Mouse (Mus musculus): ENCODE data around the gene Ltbp1. TPM values are rescaled to one million over a fixed set of nuclear protein-coding genes. Genes with fewer than 3 reads are reported as not detected.

The Ltbp1 gene
- polyA plus RNA-seq, 1 experiment from 2014 or later = 28.3 TPM

DNA sequence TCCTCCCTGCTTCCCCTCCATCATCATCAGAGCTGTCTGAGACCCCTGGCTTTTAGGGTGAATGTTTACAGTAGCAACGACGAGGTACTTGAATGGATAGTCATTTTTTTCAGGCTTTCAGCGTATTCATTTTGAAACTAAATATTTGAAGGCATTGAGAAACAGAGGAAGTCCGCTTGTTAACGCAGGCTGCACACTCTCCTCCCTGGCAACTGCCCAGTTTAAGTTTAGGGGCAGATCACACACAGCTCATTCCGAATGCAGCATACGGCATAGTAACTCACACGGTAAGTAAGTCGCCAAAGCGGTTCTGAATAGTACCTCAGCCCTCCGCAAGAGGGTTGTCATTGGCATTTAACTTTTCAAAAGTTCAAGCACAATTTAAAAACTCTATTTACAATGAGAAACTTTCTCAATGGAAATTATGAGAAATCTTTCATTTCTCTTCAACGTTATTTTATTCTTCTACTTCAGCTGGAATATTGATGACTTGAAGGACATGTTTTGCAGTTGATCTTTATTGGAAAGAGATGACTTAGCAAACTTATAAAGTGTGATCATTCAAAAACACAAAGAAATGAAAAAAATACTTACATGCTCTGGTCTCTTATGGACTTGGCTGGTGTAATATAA is 175.7 kb downstream of the Ltbp1 start:
- Histone ChIP-seq H3K4me3 (no peak overlapping the region), H3K36me3 (peaks cover 12% of the 10 kb centered on the region; the same call in 1 of the 2 replicates), H3K9ac (no peak overlapping the region; the same call in 1 of the 2 replicates), H3K27me3 (replicated peaks) (no peaks in the 10 kb centered on the region), H3K9me3 (no peaks in the 10 kb centered on the region), H3K27ac (replicated peaks) (no peak overlapping the region), H3K4me1 (peaks cover 41% of the 10 kb centered on the region), H3K4me2 (no peak overlapping the region)
- 77% methylated on average over 12 of the region's 12 CpGs for WGBS
- ATAC-seq (ENCODE audit: extremely low read depth, insufficient number of reproducible peaks, low FRiP score, low TSS enrichment) = no peak

DNA sequence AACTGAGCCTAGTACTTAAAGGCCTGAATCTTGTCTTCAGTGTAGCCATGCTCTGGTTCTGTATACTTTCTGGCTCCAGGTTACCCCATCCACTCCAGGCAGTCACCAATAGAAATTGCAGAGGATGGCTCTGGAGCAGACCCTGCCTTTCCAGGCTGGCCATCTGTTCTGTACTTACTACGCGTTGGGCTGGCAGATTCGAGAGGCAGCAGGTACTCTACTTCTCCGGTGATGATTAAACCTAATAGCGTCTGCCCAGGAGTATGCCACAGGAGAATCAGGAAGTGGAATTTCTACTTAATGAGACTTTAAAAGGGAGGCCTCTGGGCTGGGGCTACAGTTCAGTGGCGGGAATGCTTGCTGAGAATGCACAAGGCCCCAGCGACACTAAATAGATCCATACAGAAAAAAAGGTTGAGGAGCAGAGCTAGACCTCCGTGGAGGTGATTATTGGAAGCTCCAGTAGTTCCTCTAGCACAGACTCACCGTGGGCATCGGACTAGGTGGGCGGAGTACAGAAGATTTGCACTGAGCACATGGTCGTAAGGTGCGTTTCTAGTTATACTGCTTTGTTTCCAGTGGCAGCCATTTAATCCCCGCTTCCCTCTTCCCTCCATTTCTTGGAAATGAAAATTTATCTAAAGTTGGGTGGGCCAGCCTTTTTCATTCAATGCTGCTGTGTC is 177.1 kb downstream of the Ltbp1 start:
- H3K4me3 ChIP-seq = no peak overlapping the region
- WGBS = 82% methylated on average over 14 of the region's 14 CpGs
- H3K9ac ChIP-seq = no peak overlapping the region
- no peak overlapping the region for H3K4me2 ChIP-seq
- H3K9me3 ChIP-seq = no peaks in the 10 kb centered on the region
- H3K36me3 ChIP-seq = peaks cover 12% of the 10 kb centered on the region; the same call in 1 of the 2 replicates
- H3K4me1 ChIP-seq = peaks cover 36% of the 10 kb centered on the region
- ATAC-seq (ENCODE audit: extremely low read depth, insufficient number of reproducible peaks, low FRiP score, low TSS enrichment) = no peak
- H3K27ac ChIP-seq (replicated peaks) = no peak overlapping the region
- no peaks in the 10 kb centered on the region for H3K27me3 ChIP-seq (replicated peaks)

DNA sequence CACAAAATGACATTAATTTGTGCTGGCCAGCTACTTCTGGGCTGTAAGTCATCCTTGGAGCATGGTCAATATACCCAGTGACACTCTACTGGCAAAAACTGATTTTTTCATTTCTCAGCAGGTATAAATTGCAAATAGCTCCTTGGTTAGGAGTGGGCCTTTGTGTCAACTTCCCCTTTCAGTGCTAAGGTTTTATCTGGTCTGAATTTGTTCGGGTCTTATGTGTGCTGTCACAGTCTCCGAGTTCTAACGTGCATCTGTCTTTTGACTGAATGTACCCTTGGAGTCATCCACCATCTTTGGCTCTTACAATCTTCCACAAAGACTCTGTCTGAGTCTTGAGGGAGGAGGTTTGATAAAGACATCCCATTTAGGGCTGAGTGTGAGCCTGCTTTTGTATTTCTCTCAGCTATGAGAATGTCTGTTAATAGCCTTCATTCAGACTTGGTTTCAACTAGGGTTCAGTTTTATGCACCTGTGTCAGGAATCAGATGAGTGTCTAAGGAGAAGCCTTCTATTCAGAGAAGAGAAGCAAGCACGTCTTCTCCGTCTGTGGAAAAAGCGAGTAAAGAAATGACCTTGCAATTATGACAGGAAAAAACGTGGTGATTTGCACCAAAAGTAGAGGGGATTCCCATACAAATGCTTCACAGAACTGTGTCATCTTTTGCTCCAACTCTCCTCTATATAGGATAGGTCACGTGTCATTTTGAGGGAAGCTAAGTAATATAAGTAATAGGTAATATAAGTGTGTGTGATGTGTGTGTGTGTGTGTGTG is 181.6 kb downstream of the Ltbp1 start:
- Histone ChIP-seq H3K27me3 (replicated peaks) (no peaks in the 10 kb centered on the region), H3K4me3 (no peak overlapping the region), H3K9ac (no peak overlapping the region), H3K27ac (replicated peaks) (no peak overlapping the region), H3K4me1 (peaks cover 8% of the 10 kb centered on the region), H3K4me2 (no peak overlapping the region), H3K9me3 (no peaks in the 10 kb centered on the region), H3K36me3 (peaks cover 12% of the 10 kb centered on the region; the same call in 1 of the 2 replicates)
- ATAC-seq (ENCODE audit: extremely low read depth, insufficient number of reproducible peaks, low FRiP score, low TSS enrichment) = no peak
- WGBS = 83% methylated on average over 8 of the region's 8 CpGs

DNA sequence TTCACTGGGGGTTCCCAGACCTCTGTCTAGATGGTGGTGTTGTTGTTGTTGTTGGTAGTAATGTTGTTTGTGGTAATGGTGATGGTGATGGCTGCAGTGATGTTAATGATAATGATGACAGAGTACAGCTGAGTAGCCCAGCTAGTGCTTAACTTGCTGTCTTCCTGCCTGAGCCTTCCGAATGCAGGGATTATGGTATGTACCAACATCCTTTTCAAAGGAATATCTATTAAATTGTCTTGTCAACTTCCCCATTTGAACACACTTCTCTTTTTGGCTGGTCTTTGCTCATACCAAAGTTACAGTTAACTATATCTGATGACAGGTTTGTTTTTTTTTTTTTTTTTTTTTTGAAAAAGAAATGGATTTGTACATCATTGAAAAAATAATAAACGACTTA is 191.6 kb downstream of the Ltbp1 start:
- Histone ChIP-seq H3K9me3 (no peaks in the 10 kb centered on the region), H3K4me2 (no peak overlapping the region), H3K36me3 (peaks cover 9% of the 10 kb centered on the region; the same call in 1 of the 2 replicates), H3K27me3 (replicated peaks) (no peaks in the 10 kb centered on the region), H3K4me3 (no peak overlapping the region), H3K27ac (replicated peaks) (no peak overlapping the region), H3K4me1 (peaks cover 13% of the 10 kb centered on the region; the same call in 1 of the 2 replicates), H3K9ac (no peak overlapping the region)
- ATAC-seq (ENCODE audit: extremely low read depth, insufficient number of reproducible peaks, low FRiP score, low TSS enrichment) = no peak
- 79% methylated on average over 2 of the region's 2 CpGs for WGBS

DNA sequence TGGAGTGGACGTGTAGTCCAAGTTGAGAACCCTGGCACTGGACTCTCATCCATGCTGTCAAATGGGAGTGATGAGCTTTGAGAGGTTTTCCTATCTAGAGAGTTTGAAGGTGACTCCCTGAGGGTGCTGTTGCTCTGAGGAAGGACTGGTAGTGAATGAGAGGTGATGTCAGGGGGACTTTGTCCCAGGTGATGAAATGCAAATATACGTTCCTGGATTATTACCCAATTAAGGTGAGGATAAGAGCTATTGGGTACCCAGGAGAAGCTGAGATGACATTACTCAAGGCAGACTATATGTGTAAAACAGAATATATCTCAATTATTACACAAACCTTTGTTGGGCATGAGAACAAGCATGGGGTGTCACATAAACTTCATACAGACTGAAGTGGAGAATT is 193.4 kb downstream of the Ltbp1 start:
- no peak overlapping the region for H3K4me3 ChIP-seq
- 76% methylated on average over 2 of the region's 2 CpGs for WGBS
- H3K27me3 ChIP-seq (replicated peaks) = no peaks in the 10 kb centered on the region
- peaks cover 9% of the 10 kb centered on the region; the same call in 1 of the 2 replicates for H3K36me3 ChIP-seq
- H3K9me3 ChIP-seq = no peaks in the 10 kb centered on the region
- peaks cover 16% of the 10 kb centered on the region; the same call in 1 of the 2 replicates for H3K4me1 ChIP-seq
- no peak overlapping the region for H3K4me2 ChIP-seq
- no peak overlapping the region for H3K27ac ChIP-seq (replicated peaks)
- ATAC-seq (ENCODE audit: extremely low read depth, insufficient number of reproducible peaks, low FRiP score, low TSS enrichment) = no peak
- H3K9ac ChIP-seq = no peak overlapping the region

DNA sequence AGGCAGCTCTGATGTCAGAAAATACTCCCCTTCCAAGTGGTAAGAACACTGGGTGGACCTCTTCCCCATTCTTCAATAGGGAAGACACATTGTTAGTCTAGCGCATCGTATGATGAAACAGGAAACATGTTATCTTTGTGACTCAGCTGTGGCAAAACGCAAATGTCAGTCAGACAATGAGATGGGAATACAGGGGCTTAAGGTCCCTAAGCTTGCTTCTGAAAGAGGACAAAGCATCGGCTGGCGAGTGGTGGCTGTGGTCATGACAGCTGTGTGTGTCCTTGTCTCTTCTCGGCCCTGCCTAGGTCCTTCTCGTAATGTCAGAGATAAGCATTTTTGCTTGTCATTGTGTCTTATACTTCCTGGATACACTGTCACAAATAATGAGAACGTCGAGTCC is 194.3 kb downstream of the Ltbp1 start:
- Histone ChIP-seq H3K4me1 (peaks cover 19% of the 10 kb centered on the region; the same call in 1 of the 2 replicates), H3K9ac (no peak overlapping the region), H3K9me3 (no peaks in the 10 kb centered on the region), H3K36me3 (peaks cover 9% of the 10 kb centered on the region; the same call in 1 of the 2 replicates), H3K27ac (replicated peaks) (no peak overlapping the region), H3K27me3 (replicated peaks) (no peaks in the 10 kb centered on the region), H3K4me2 (no peak overlapping the region), H3K4me3 (no peak overlapping the region)
- 40% methylated on average over 9 of the region's 9 CpGs for WGBS
- ATAC-seq (ENCODE audit: extremely low read depth, insufficient number of reproducible peaks, low FRiP score, low TSS enrichment) = no peak

DNA sequence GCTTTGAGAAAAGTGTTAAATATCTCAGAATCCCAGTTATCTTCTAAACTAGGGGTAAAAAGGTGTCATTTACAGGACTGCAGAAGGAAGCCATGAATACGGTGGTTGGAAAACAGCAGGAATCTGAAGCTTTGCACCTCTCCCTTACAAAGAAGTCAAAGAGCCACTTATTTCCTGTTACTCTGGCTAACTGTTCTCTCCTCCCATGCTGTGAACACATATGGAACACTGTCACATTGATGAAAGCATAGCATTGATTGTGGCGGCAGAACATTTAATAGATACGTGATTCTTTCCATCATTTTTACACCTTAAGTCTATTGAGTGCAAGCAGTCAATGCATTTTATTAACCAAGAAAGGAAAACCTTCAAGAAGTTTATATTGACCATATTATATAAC is 196.9 kb downstream of the Ltbp1 start:
- Histone ChIP-seq H3K4me3 (no peak overlapping the region), H3K4me1 (peaks cover 19% of the 10 kb centered on the region; the same call in 1 of the 2 replicates), H3K27me3 (replicated peaks) (no peaks in the 10 kb centered on the region), H3K27ac (replicated peaks) (no peak overlapping the region), H3K36me3 (peaks cover 13% of the 10 kb centered on the region; the same call in 1 of the 2 replicates), H3K9me3 (no peaks in the 10 kb centered on the region), H3K9ac (no peak overlapping the region), H3K4me2 (no peak overlapping the region)
- no peak for ATAC-seq (ENCODE audit: extremely low read depth, insufficient number of reproducible peaks, low FRiP score, low TSS enrichment)
- WGBS = 77% methylated on average over 3 of the region's 3 CpGs

DNA sequence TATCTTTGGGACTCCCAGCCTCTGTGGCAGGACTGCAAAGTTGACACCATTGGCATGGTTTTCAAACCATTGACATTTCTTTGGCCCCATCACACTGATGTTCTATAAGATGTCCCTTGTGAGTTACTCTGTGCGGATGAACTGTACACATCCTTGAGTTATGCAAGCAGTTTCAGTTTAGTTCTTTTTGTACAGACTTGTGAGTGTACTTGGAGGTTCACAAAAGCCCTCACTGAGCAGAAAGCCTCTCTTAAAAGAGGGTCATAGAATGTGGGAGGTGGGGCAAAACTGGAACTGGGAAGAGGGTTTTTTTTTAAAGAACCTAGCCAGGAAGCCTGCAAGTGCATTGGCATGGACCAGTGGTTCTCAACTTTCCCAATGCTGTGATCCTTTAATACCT is 198.7 kb downstream of the Ltbp1 start:
- 76% methylated on average over 1 of the region's 1 CpGs for WGBS
- no peaks in the 10 kb centered on the region for H3K27me3 ChIP-seq (replicated peaks)
- H3K27ac ChIP-seq (replicated peaks) = no peak overlapping the region
- ATAC-seq (ENCODE audit: extremely low read depth, insufficient number of reproducible peaks, low FRiP score, low TSS enrichment) = no peak
- H3K36me3 ChIP-seq = peaks cover 11% of the 10 kb centered on the region; the same call in 1 of the 2 replicates
- 0 out of 2 replicates have a peak, but pooled peaks cover 4% of the 10 kb centered on the region for H3K9me3 ChIP-seq
- no peak overlapping the region for H3K4me2 ChIP-seq
- H3K4me3 ChIP-seq = no peak overlapping the region
- H3K4me1 ChIP-seq = peaks cover 16% of the 10 kb centered on the region; the same call in 1 of the 2 replicates
- H3K9ac ChIP-seq = no peak overlapping the region

DNA sequence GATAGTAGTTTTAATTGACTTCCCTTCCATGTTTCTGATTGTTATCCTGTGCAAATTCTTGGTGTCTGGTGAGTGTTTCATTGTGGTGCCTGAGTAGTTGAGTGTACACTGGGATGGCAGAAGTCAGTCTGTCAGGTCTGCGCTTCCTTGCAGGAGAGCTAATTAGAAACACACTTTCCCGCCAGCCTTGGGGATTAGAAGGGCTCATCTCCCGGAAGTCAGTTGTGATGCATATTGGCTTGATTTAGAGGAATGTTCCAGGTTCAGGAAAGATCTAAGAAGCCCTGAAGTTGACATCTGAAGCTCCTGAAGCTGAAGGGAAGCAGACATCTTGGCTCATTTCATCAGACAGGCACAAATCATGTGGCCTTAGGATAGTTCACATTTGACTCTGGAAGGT is 200.9 kb downstream of the Ltbp1 start:
- Histone ChIP-seq H3K27me3 (replicated peaks) (no peaks in the 10 kb centered on the region), H3K9ac (no peak overlapping the region), H3K4me2 (no peak overlapping the region), H3K27ac (replicated peaks) (no peak overlapping the region), H3K4me3 (no peak overlapping the region), H3K9me3 (0 out of 2 replicates have a peak, but pooled peaks cover 4% of the 10 kb centered on the region), H3K4me1 (peaks cover 14% of the 10 kb centered on the region), H3K36me3 (peaks cover 8% of the 10 kb centered on the region; the same call in 1 of the 2 replicates)
- ATAC-seq (ENCODE audit: extremely low read depth, insufficient number of reproducible peaks, low FRiP score, low TSS enrichment) = no peak
- WGBS = 54% methylated on average over 3 of the region's 3 CpGs

DNA sequence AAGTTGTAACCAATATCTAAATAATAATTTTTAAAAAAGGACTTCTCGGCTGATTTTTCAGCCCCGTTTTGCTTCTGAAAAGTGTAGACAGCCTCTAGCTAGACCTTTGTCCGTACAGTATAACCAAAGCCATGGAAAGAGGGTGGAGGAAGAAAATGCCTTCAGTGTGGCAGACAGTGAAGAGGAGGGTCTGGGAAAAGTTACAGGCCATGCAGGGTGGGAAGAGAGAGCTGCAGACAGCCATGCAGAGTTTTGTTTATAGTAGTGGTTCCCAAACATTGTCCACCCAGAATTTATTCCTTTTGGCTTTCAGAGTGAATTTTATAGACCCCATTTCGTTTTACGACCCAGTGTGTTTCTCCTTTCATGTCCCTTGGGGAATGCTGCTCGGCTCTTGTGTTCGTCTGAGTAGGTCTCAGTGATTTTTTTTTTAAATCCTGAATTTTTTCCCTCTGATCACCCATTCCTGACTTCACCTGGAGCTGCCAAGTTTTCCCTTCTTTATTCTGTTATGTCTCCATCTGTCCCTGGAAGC is 202.9 kb downstream of the Ltbp1 start:
- Histone ChIP-seq H3K27ac (replicated peaks) (no peak overlapping the region), H3K27me3 (replicated peaks) (no peaks in the 10 kb centered on the region), H3K4me1 (peaks cover 14% of the 10 kb centered on the region), H3K36me3 (peaks cover 8% of the 10 kb centered on the region; the same call in 1 of the 2 replicates), H3K9ac (no peak overlapping the region), H3K9me3 (0 out of 2 replicates have a peak, but pooled peaks cover 4% of the 10 kb centered on the region), H3K4me3 (no peak overlapping the region), H3K4me2 (no peak overlapping the region)
- no peak for ATAC-seq (ENCODE audit: extremely low read depth, insufficient number of reproducible peaks, low FRiP score, low TSS enrichment)
- 83% methylated on average over 7 of the region's 7 CpGs for WGBS

DNA sequence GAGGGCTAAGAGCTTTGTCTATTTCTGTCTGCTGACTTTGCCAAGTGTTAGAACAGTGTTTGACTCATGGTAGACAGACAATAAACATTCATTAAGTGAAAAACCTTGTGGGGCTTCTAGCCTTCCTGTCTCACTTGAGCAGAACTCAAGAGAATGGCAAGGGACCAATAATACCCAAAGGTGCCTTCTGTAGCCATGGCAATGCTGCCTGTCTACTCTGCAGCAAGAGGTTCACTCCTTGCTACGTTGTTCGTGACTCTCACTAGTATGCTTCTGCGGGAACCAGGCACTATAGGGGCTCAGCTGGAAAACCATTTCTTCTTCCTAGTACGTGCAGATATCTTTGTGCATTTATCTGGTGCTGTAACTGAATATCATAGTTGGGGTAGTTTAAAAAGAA is 205.2 kb downstream of the Ltbp1 start:
- H3K9me3 ChIP-seq = 0 out of 2 replicates have a peak, but pooled peaks cover 4% of the 10 kb centered on the region
- 80% methylated on average over 4 of the region's 4 CpGs for WGBS

More for the DNA sequence above, 205.2 kb downstream of the Ltbp1 start:
- Histone ChIP-seq H3K4me3 (no peak overlapping the region), H3K27ac (replicated peaks) (no peak overlapping the region), H3K27me3 (replicated peaks) (no peaks in the 10 kb centered on the region), H3K36me3 (peaks cover 8% of the 10 kb centered on the region; the same call in 1 of the 2 replicates), H3K4me1 (peaks cover 9% of the 10 kb centered on the region), H3K4me2 (no peak overlapping the region), H3K9ac (no peak overlapping the region)
- no peak for ATAC-seq (ENCODE audit: extremely low read depth, insufficient number of reproducible peaks, low FRiP score, low TSS enrichment)
